Comparison of ENCODE assay signal across 8 mouse cellular contexts in the genomic region with DNA sequence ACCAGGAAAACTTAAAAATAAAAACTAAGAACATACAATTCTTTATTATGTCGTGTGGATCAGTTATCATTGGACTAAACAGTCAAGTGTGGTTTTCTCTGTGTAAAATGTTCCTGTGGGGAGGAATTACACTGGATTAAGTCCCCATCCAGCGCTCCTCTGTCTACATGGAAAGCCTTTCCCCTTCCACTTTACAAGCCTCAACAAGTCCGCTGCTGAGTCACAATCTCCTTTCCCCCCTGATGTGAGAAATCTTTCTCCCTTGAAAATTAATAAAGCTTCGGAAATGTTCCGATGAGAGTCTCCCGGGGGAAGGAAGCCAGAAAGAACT. TPM values are rescaled to one million over a fixed set of nuclear protein-coding genes. Genes with fewer than 3 reads are reported as not detected.
DNase-seq lines count a peak whose midpoint lies in the region; ATAC-seq and TF ChIP-seq lines count a peak whose summit lies in the region.

No protein-coding gene starts in this region.

- DNase-seq in heart, adult 2 months, result no peak
- no peak for DNase-seq in heart, postnatal 14 days
- no peak for DNase-seq in thymus, adult 2 months
- no peak for DNase-seq in thymus, adult 18-20 months
- no peak for DNase-seq in liver, embryonic 11.5 days (ENCODE audit: low spot score)
- no peak for DNase-seq in stomach, postnatal 0 days (ENCODE audit: low spot score)
- no peak for DNase-seq in left cerebral cortex, adult 18-20 months (ENCODE audit: low spot score in 2 of 2)
- no peak for DNase-seq in left cerebral cortex, postnatal 10 days (ENCODE audit: extremely low spot score in 1 of 2, low spot score in 2 of 2)

- intact Hi-C loops in heart, adult 2 months (cut with DNase I), result loop anchor here (2.0 to 10.0 kb wide), 7 partner anchors 123 to 817 kb away; partner anchors contain the start of gene Cc2d2a
- intact Hi-C loops in heart, postnatal 14 days (cut with DNase I), result loop anchor here (10.0 kb wide), 5 partner anchors 123 to 817 kb away; partner anchors contain the start of gene Cc2d2a
- intact Hi-C loops in left cerebral cortex, postnatal 10 days (cut with DNase I), result loop anchor here (5.0 to 10.0 kb wide), 4 partner anchors 125 to 1057 kb away; no protein-coding TSS in a partner anchor

- no peaks in the 10 kb centered on the region; the same call in 1 of the 2 replicates for H3K79me2 ChIP-seq in heart, adult 2 months (replicated peaks; ENCODE audit: control insufficient read depth, insufficient read depth, low read length)

- TF ChIP-seq CTCF in heart, adult 2 months (IDR thresholded peaks at IDR 0.05), result no peak
- TF ChIP-seq CTCF in thymus, adult 2 months (IDR thresholded peaks at IDR 0.05; ENCODE audit: borderline replicate concordance, control insufficient read depth, extremely low read depth, insufficient read depth, low read length, poor library complexity), result no peak
- TF ChIP-seq CTCF in stomach, postnatal 0 days (IDR thresholded peaks at IDR 0.05; ENCODE audit: low read depth), result no peak

- H3K27me3 ChIP-seq in heart, adult 2 months (ENCODE audit: control insufficient read depth, insufficient read depth, low read length), result no peaks in the 10 kb centered on the region
- peaks cover 3% of the 10 kb centered on the region; the same call in 1 of the 2 replicates for H3K27me3 ChIP-seq in thymus, adult 2 months (ENCODE audit: control insufficient read depth, insufficient read depth, low read length)
- peaks cover 2% of the 10 kb centered on the region; the same call in 1 of the 2 replicates for H3K27me3 ChIP-seq in liver, embryonic 11.5 days (replicated peaks; ENCODE audit: control insufficient read depth, insufficient read depth, low read length)
- H3K27me3 ChIP-seq in stomach, postnatal 0 days (ENCODE audit: control insufficient read depth, insufficient read depth, low read length), result no peaks in the 10 kb centered on the region

- no peak for TF ChIP-seq POLR2A in heart, adult 2 months (IDR thresholded peaks at IDR 0.05; ENCODE audit: insufficient read depth, low read depth, low read length)
- no peak for TF ChIP-seq POLR2A in thymus, adult 2 months (IDR thresholded peaks at IDR 0.05; ENCODE audit: control insufficient read depth, extremely low read depth, insufficient read depth, low read length, poor library complexity)

- H3K9ac ChIP-seq in heart, adult 2 months (ENCODE audit: low read depth, low read length), result peak overlapping the region; percentile 70
- H3K9ac ChIP-seq in liver, embryonic 11.5 days (ENCODE audit: low read depth, low read length), result peak overlapping the region; percentile 83
- H3K9ac ChIP-seq in stomach, postnatal 0 days (ENCODE audit: low read length), result peak overlapping the region; percentile 96

- peak overlapping the region; percentile 87 for H3K4me3 ChIP-seq in heart, adult 2 months
- peak overlapping the region; percentile 88 for H3K4me3 ChIP-seq in thymus, adult 2 months (ENCODE audit: control insufficient read depth, insufficient read depth, low read length)
- H3K4me3 ChIP-seq in liver, embryonic 11.5 days (ENCODE audit: low read depth, low read length), result peak overlapping the region; percentile 89
- peak overlapping the region; percentile 93 for H3K4me3 ChIP-seq in stomach, postnatal 0 days (ENCODE audit: low read depth, low read length)

- ATAC-seq in liver, embryonic 11.5 days (replicated peaks; ENCODE audit: low FRiP score), result no peak
- ATAC-seq in stomach, postnatal 0 days (ENCODE audit: low FRiP score, low TSS enrichment), result no peak

- H3K9me3 ChIP-seq in liver, embryonic 11.5 days (ENCODE audit: control insufficient read depth, low read length), result no peaks in the 10 kb centered on the region
- H3K9me3 ChIP-seq in stomach, postnatal 0 days (ENCODE audit: control insufficient read depth, low read length), result no peaks in the 10 kb centered on the region

- H3K36me3 ChIP-seq in heart, adult 2 months (ENCODE audit: control insufficient read depth, insufficient read depth, low read length), result no peaks in the 10 kb centered on the region
- H3K36me3 ChIP-seq in thymus, adult 2 months (ENCODE audit: control insufficient read depth, insufficient read depth, low read length), result no peaks in the 10 kb centered on the region
- no peaks in the 10 kb centered on the region for H3K36me3 ChIP-seq in liver, embryonic 11.5 days (ENCODE audit: control insufficient read depth, insufficient read depth, low read length)
- no peaks in the 10 kb centered on the region for H3K36me3 ChIP-seq in stomach, postnatal 0 days (ENCODE audit: control insufficient read depth, insufficient read depth, low read length)

- 3% methylated on average over 6 of the region's 6 CpGs for WGBS in heart, adult 2 months
- WGBS in thymus, adult 2 months, result 4% methylated on average over 6 of the region's 6 CpGs
- WGBS in liver, embryonic 11.5 days, result 5% methylated on average over 6 of the region's 6 CpGs
- 3% methylated on average over 6 of the region's 6 CpGs for WGBS in stomach, postnatal 0 days

- peaks cover 1% of the 10 kb centered on the region for H3K4me1 ChIP-seq in heart, adult 2 months (ENCODE audit: control insufficient read depth, insufficient read depth, low read length)
- H3K4me1 ChIP-seq in thymus, adult 2 months (replicated peaks; ENCODE audit: control insufficient read depth, insufficient read depth, low read length), result peaks cover 6% of the 10 kb centered on the region; the same call in 1 of the 2 replicates
- peaks cover 3% of the 10 kb centered on the region for H3K4me1 ChIP-seq in liver, embryonic 11.5 days (replicated peaks; ENCODE audit: control insufficient read depth, insufficient read depth, low read length)
- H3K4me1 ChIP-seq in stomach, postnatal 0 days (replicated peaks; ENCODE audit: control insufficient read depth, insufficient read depth), result no peaks in the 10 kb centered on the region

- no peak for TF ChIP-seq EP300 in heart, adult 2 months (IDR thresholded peaks at IDR 0.05; ENCODE audit: insufficient read depth, low read depth, low read length)
- no peak for TF ChIP-seq EP300 in stomach, postnatal 0 days (optimal IDR thresholded peaks at IDR 0.05)

- H3K4me2 ChIP-seq in liver, embryonic 11.5 days, result peak overlapping the region; percentile 99
- H3K4me2 ChIP-seq in stomach, postnatal 0 days (replicated peaks; ENCODE audit: low read depth), result peak overlapping the region; percentile 85

- peak overlapping the region; percentile 98 for H3K27ac ChIP-seq in heart, adult 2 months
- no peak overlapping the region; the same call in 1 of the 2 replicates for H3K27ac ChIP-seq in thymus, adult 2 months (ENCODE audit: control insufficient read depth, insufficient read depth, low read length)
- peak overlapping the region; percentile 96 for H3K27ac ChIP-seq in liver, embryonic 11.5 days (ENCODE audit: low read depth, low read length)
- H3K27ac ChIP-seq in stomach, postnatal 0 days (replicated peaks), result peak overlapping the region; percentile 99

RNA-seq across cellular contexts. Expression of gene Cpeb2, which starts 0.9 kb away (rescaled TPM):
- total RNA-seq in heart, adult 2 months (2021), result 10 to 100 TPM; 18.8 to 28.2 TPM
- polyA plus RNA-seq in heart, adult 2 months (2012; rRNA removed), result 6.5 and 12.2 TPM in 2 replicates
- 10 to 100 TPM; 21.8 to 27.5 TPM for total RNA-seq in heart, postnatal 14 days (2021)
- 4.2 and 8.1 TPM in 2 replicates for polyA plus RNA-seq in thymus, adult 2 months (2012; rRNA removed)
- polyA plus RNA-seq in liver, embryonic 11.5 days (2014; fragmentation: Nextera tagmentation; extraction: Ambion mirVana), result 1.1 and 1.5 TPM in 2 replicates
- polyA plus RNA-seq in stomach, postnatal 0 days (2015; fragmentation: Nextera tagmentation; extraction: Ambion mirVana), result 7.2 and 7.3 TPM in 2 replicates
- total RNA-seq in left cerebral cortex, adult 18-20 months (2021), result 10 to 100 TPM; 52.6 to 54.8 TPM
- 10 to 100 TPM; 61.9 to 66.7 TPM for total RNA-seq in left cerebral cortex, postnatal 10 days (2021)
